ENCODE assay signal across 8 mouse cellular contexts in the genomic region with DNA sequence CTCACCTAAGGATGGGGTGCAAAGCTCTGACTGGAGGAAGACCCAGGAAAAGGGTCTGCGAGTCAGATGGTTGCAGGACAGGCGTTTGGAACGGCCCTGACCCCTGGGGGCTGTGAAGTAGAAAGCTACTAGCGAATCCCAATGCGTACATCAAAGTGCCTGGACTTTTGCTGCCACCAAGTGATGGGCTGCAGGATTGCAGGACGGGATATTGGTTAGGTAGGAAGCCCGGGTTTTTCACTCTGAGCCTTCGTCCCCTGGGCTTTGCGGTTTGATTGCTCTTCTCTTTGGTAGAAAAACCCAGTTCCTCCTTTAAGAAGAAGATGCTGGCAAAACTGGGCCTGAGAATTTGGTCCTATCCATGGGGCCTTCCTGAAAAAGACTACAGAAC. TPM values are rescaled to one million over a fixed set of nuclear protein-coding genes. Genes with fewer than 3 reads are reported as not detected.
DNase-seq lines count a peak whose midpoint lies in the region; ATAC-seq lines count a peak whose summit lies in the region.

No protein-coding gene starts in this region.

- peaks cover 48% of the 10 kb centered on the region for H3K4me1 ChIP-seq in hindbrain, embryonic 15.5 days (replicated peaks)

- H3K9me3 ChIP-seq in hindbrain, embryonic 15.5 days: no peaks in the 10 kb centered on the region

- peak overlapping the region; percentile 99 for H3K27ac ChIP-seq in hindbrain, embryonic 15.5 days (replicated peaks)

- WGBS in hindbrain, embryonic 15.5 days: under 1% methylated on average over 9 of the region's 9 CpGs

- H3K27me3 ChIP-seq in hindbrain, embryonic 15.5 days: no peaks in the 10 kb centered on the region

- H3K4me3 ChIP-seq in hindbrain, embryonic 15.5 days: peak overlapping the region; percentile 58

- H3K9ac ChIP-seq in hindbrain, embryonic 15.5 days: peak overlapping the region; percentile 75

- H3K36me3 ChIP-seq in hindbrain, embryonic 15.5 days: no peaks in the 10 kb centered on the region

- DNase-seq in WW6 (ENCODE audit: low read depth, low spot score): peak; percentile 87
- DNase-seq in cerebellum, postnatal 36 days: peak; percentile 95 to 99
- peak; percentile 90 to 97 for DNase-seq in frontal cortex, postnatal 36 days (ENCODE audit: low spot score in 2 of 2)
- DNase-seq in layer of hippocampus, postnatal 36 days: peak; percentile 88 to 92
- peak; percentile 95 for DNase-seq in lung, postnatal 25 days (ENCODE audit: low spot score)
- DNase-seq in retina, adult 2 months (ENCODE audit: low read depth, low spot score): peak; percentile 72
- peak; percentile 96 for DNase-seq in thymus, postnatal 25 days

- peak overlapping the region; percentile 85 for H3K4me2 ChIP-seq in hindbrain, embryonic 15.5 days

- peak; percentile 71 for ATAC-seq in hindbrain, embryonic 15.5 days (ENCODE audit: low FRiP score, low read depth)

RNA-seq across cellular contexts. Expression of a gene that starts 0.3 kb away (rescaled TPM):
- 73.8 and 75.7 TPM in 2 replicates for polyA plus RNA-seq in hindbrain, embryonic 15.5 days (2015; fragmentation: Nextera tagmentation; extraction: Ambion mirVana)
- 10 to 100 TPM; 30.9 to 35.1 TPM for total RNA-seq in layer of hippocampus, postnatal 36 days (2021)

RNA-seq across cellular contexts. Expression of a gene that starts 26.9 kb away (rescaled TPM):
- 11.3 and 11.9 TPM in 2 replicates for polyA plus RNA-seq in hindbrain, embryonic 15.5 days (2015; fragmentation: Nextera tagmentation; extraction: Ambion mirVana)
- total RNA-seq in layer of hippocampus, postnatal 36 days (2021): 100 to 1,000 TPM; 126 to 132 TPM

Comparison
In these comparisons a context has a peak if more than half of its experiments do, and no peak if none do; other contexts are left out.
1. Peak in every context shown above with its lines: DNase-seq, ATAC-seq, H3K4me3 ChIP-seq and H3K27ac ChIP-seq.